Mouse (Mus musculus) lung, embryonic 15.5 days (tissue): ENCODE measurements at regions not wholly inside any gene's neighbourhood (a gene's known extent, or its start where the extent isn't known, plus 50 kb on each side); places are given as distances from the start of the nearest gene placed in this dataset.

ENCODE experiments used
- ATAC-seq: fragments of 200-750 bp; cut with Nextera tagmentation; 2 replicates; pipeline ENCODE4 v1.8.0; 2017; ENCODE audit warnings: moderate number of reproducible peaks, borderline replicate concordance; ENCODE audit not compliant: low FRiP score, low TSS enrichment; ENCODE audit errors: extremely low read depth
- H3K27ac ChIP-seq: fragments of 300-500 bp; sonication (generic); 2 replicates; pipeline ENCODE4 v1.5.1; 2015; ENCODE audit warnings: moderate library complexity, mild to moderate bottlenecking, inconsistent platforms
- H3K27me3 ChIP-seq: fragments of 300-500 bp; sonication (generic); 2 replicates; pipeline ENCODE4 v1.6.1; 2015; ENCODE audit warnings: inconsistent platforms
- H3K36me3 ChIP-seq: fragments of 300-500 bp; sonication (generic); 2 replicates; pipeline ENCODE4 v1.6.1; 2015; ENCODE audit warnings: inconsistent platforms
- H3K4me1 ChIP-seq: fragments of 300-500 bp; sonication (generic); 2 replicates; pipeline ENCODE4 v1.6.1; 2015; ENCODE audit warnings: inconsistent platforms
- H3K4me2 ChIP-seq: fragments of 300-500 bp; sonication (generic); 2 replicates; pipeline ENCODE4 v1.6.1; 2015; ENCODE audit warnings: inconsistent platforms, mild to moderate bottlenecking, moderate library complexity
- H3K4me3 ChIP-seq: fragments of 300-500 bp; sonication (generic); 2 replicates; pipeline ENCODE4 v1.5.1; 2015; ENCODE audit warnings: mild to moderate bottlenecking, inconsistent platforms
- H3K9ac ChIP-seq: fragments of 300-500 bp; sonication (generic); 2 replicates; pipeline ENCODE4 v1.6.1; 2015; ENCODE audit warnings: inconsistent platforms
- H3K9me3 ChIP-seq: fragments of 300-500 bp; sonication (generic); 2 replicates; pipeline ENCODE4 v1.6.1; 2016; ENCODE audit warnings: inconsistent platforms
- WGBS: fragments of 180-500 bp; shearing (Covaris S2); methylation state at CpG from one replicate; pipeline ENCODE4 v1.1.7; 2015; 5-methylcytosine and 5-hydroxymethylcytosine counted together

DNA sequence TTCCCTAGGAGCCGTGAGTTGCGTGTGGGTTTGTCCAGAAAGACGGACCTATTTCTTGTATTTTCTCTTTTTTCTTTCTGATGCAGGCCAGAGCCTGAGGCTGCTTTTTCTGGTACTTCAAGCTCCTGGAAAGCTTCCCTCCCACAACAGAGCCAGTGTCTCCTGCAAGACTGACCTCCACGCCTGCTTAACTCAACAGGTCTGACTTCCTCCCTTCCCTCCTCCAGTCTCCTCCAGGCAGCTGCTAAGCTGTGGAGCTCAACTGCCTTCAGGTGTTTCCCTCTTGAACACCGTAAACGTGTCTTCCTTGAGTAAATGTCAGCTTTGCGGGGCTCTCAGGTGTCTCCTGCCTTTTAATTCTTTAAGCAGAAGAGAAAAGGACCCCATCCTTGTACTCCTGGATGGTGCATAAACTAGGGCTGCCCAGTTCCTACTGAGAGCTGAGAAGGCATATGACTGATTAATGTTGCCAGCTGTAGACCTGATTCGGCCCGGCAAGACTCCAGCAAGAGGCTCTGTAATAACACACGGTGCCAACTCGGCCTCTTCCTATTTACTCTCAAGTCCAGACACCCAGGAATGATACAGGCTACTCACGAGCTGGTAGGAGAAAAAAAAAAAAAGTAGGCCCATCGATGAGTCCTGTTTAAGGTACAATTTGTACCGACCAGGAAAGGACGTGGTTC lies 260.9 kb downstream of the 3100002H09Rik start:
- Histone ChIP-seq H3K27me3 (no peaks in the 10 kb centered on the region), H3K27ac (no peak overlapping the region), H3K9me3 (no peaks in the 10 kb centered on the region), H3K36me3 (no peaks in the 10 kb centered on the region), H3K9ac (no peak overlapping the region), H3K4me1 (no peaks in the 10 kb centered on the region), H3K4me3 (no peak overlapping the region), H3K4me2 (no peak overlapping the region)
- 51% methylated on average over 15 of the region's 15 CpGs for WGBS
- ATAC-seq: no peak

DNA sequence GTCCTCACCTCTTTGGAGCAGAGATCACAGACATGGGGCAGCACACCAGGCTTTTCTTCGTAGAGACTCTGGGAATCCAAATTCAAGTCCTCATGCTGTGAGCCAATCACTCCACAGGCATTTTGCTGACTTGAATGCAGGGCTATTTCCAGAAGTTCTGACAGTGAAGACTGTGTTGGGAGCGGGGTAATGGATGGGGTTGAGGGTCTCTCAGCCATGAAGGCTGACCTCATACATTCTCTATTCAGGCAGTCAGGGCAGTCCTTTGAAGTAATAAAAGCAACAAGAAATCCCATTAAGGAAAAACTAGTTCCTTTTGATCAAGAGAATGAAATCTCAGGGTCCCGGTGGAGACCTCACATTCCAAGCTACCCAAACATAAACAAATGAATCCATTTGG lies 261.5 kb downstream of the 3100002H09Rik start:
- H3K4me2 ChIP-seq: no peak overlapping the region
- H3K36me3 ChIP-seq: no peaks in the 10 kb centered on the region
- H3K4me3 ChIP-seq: no peak overlapping the region
- no peak overlapping the region for H3K9ac ChIP-seq
- 27% methylated on average over 3 of the region's 3 CpGs for WGBS
- H3K9me3 ChIP-seq: no peaks in the 10 kb centered on the region; the same call in 1 of the 2 replicates
- no peaks in the 10 kb centered on the region for H3K27me3 ChIP-seq
- no peak for ATAC-seq
- H3K4me1 ChIP-seq: no peaks in the 10 kb centered on the region
- H3K27ac ChIP-seq: no peak overlapping the region

DNA sequence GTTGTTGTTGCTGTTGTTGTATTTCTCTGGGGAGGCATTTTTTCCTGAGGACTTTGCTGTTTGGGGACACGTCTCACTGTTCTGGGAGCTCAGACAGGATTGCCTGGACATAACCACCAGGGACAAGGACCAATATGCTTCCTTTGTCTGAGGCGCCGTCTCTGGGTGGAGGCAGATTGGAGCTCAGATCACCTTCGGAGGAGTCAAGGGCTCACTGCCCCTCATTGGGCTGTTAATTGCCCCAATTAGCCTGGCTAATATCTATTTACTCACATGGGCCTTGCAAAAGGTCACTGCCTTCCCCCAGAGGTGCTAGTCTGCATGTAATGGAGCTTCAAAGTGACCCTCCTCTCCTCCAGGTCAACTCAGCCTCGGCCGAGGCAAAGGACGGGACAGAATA lies 270.5 kb downstream of the 3100002H09Rik start:
- no peak overlapping the region for H3K4me3 ChIP-seq
- H3K9me3 ChIP-seq: no peaks in the 10 kb centered on the region; the same call in 1 of the 2 replicates
- no peak for ATAC-seq
- no peaks in the 10 kb centered on the region for H3K4me1 ChIP-seq
- H3K27me3 ChIP-seq: no peaks in the 10 kb centered on the region
- H3K9ac ChIP-seq: no peak overlapping the region
- H3K36me3 ChIP-seq: no peaks in the 10 kb centered on the region
- H3K27ac ChIP-seq: no peak overlapping the region
- WGBS: 43% methylated on average over 7 of the region's 7 CpGs
- no peak overlapping the region for H3K4me2 ChIP-seq

DNA sequence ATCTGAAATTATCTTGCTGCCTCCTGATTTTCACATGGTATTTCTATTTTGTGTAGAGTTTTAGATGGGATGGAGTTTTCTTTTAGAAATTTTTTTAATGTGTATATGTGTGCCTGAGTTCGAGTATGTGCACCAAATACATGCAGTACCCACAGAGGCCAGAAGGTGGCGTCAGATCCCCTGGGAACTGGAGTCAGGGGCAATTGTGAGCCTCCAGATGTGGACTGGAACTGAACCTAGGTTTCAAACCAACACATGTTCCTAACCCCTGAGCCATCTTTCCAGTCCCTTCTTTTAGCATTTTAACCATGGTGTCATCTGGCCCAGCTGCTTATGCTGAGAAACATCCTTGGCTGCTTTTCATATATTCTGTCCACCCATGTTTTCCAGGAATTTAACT lies 274.9 kb downstream of the 3100002H09Rik start:
- no peak overlapping the region for H3K4me2 ChIP-seq
- H3K36me3 ChIP-seq: no peaks in the 10 kb centered on the region
- no peak overlapping the region for H3K4me3 ChIP-seq
- no peaks in the 10 kb centered on the region for H3K4me1 ChIP-seq
- H3K9ac ChIP-seq: no peak overlapping the region
- ATAC-seq: no peak
- WGBS: 68% methylated on average over 2 of the region's 2 CpGs
- H3K27ac ChIP-seq: no peak overlapping the region
- H3K9me3 ChIP-seq: no peaks in the 10 kb centered on the region
- H3K27me3 ChIP-seq: no peaks in the 10 kb centered on the region

DNA sequence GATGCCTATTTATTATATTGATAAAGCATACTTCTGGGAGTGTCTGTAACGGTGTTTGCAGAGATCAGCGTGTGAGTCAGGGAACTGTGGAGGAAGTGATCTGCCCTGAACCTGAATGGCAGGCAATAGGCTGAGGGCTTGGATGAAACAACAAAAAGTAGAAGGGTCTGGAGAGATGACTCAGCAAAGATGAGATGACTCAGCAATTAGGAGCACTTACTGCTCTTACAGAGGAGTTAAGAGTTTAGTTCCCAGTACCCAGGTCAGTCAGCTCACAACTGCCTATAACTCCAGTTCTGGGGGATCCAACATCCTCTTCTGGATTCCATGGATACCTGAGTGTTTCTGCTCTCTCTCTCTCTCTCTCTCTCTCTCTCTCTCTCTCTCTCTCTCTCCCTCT lies 277.6 kb downstream of the 3100002H09Rik start:
- 84% methylated on average over 2 of the region's 2 CpGs for WGBS
- H3K4me1 ChIP-seq: no peaks in the 10 kb centered on the region
- no peak overlapping the region for H3K4me3 ChIP-seq
- H3K9me3 ChIP-seq: no peaks in the 10 kb centered on the region
- no peak overlapping the region for H3K4me2 ChIP-seq
- H3K9ac ChIP-seq: no peak overlapping the region
- ATAC-seq: no peak
- H3K27me3 ChIP-seq: no peaks in the 10 kb centered on the region
- no peaks in the 10 kb centered on the region for H3K36me3 ChIP-seq
- H3K27ac ChIP-seq: no peak overlapping the region

DNA sequence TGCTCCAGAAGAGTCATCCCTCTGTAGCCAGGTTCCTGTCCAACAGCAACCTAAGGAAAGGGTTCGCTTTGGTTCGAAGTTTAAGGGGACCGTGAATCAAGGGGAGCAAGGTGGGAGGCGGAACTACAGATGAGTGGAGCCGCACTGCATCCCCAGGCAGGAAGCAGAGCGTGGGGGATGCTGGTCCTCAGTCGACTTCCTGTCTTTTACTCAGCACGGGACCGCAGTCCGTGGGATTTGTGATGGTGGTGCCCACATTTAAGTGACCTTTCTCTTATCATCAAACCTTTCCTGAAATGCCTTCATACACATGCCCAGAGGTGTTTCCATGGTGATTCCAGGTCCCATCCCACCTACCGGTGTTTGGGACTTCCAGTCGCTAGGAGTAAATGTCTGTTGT lies 278.2 kb downstream of the 3100002H09Rik start:
- H3K9ac ChIP-seq: no peak overlapping the region
- WGBS: 83% methylated on average over 12 of the region's 12 CpGs
- H3K4me1 ChIP-seq: no peaks in the 10 kb centered on the region
- H3K27ac ChIP-seq: no peak overlapping the region
- H3K4me3 ChIP-seq: no peak overlapping the region
- no peaks in the 10 kb centered on the region for H3K9me3 ChIP-seq
- ATAC-seq: no peak
- H3K4me2 ChIP-seq: no peak overlapping the region
- H3K36me3 ChIP-seq: no peaks in the 10 kb centered on the region
- no peaks in the 10 kb centered on the region for H3K27me3 ChIP-seq

DNA sequence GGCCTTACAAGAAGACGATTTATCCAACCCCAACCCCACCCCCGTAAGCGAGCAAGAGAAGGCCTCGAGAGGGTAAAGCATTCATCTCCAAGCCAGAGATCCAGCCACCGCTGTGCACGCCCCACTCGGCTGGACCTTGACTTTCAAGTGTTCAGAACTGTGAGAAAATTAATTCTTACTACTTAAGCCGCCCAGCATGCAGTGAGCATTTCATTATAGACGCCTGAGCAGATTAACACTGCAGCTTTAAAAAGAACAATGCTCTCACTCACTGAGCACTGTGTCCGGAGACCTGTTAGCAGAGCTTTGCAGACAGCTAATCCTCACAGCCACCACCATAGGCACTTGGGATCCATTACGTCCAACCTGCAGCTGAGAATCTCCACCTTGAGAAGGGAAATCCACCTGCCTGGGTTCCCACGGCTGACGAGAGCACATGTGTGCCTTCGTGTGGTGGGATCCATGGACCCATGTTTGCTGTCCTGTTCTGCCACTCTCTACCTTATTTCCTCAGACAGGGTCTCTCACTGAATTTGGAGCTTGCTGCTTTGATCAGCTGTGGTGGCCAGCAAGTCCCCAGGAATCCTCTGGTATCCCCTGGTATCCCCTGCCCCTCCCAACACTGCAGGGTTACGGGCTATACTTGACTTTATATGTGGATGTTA lies 281.4 kb downstream of the 3100002H09Rik start:
- Histone ChIP-seq H3K9me3 (no peaks in the 10 kb centered on the region), H3K36me3 (no peaks in the 10 kb centered on the region), H3K27ac (no peak overlapping the region), H3K4me2 (no peak overlapping the region), H3K9ac (no peak overlapping the region), H3K4me3 (no peak overlapping the region), H3K27me3 (no peaks in the 10 kb centered on the region), H3K4me1 (no peaks in the 10 kb centered on the region)
- 73% methylated on average over 15 of the region's 15 CpGs for WGBS
- no peak for ATAC-seq

DNA sequence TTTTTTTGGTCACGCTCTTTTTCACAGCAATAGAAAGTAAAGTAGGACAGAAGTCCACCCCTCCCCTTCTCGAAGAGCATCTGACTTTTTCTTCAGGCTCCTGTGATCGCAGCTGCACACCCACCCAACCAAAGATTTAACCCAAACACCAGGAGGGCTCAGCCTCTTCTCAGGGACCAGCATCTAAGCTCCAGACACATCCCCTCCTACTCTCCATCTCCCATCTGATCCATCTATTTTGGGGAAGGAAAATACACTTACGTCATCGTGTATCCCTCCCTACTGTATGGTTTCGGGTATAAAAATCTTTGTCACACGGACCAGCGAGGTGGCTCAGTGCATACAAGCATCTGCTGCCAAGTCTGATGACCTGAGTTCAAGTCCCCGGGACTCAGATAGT lies 284.3 kb downstream of the 3100002H09Rik start:
- no peaks in the 10 kb centered on the region for H3K4me1 ChIP-seq
- H3K4me3 ChIP-seq: no peak overlapping the region
- no peaks in the 10 kb centered on the region for H3K36me3 ChIP-seq
- H3K27me3 ChIP-seq: no peaks in the 10 kb centered on the region
- H3K9me3 ChIP-seq: no peaks in the 10 kb centered on the region
- no peak for ATAC-seq
- WGBS: 89% methylated on average over 9 of the region's 9 CpGs
- H3K9ac ChIP-seq: no peak overlapping the region
- H3K4me2 ChIP-seq: no peak overlapping the region
- no peak overlapping the region for H3K27ac ChIP-seq

DNA sequence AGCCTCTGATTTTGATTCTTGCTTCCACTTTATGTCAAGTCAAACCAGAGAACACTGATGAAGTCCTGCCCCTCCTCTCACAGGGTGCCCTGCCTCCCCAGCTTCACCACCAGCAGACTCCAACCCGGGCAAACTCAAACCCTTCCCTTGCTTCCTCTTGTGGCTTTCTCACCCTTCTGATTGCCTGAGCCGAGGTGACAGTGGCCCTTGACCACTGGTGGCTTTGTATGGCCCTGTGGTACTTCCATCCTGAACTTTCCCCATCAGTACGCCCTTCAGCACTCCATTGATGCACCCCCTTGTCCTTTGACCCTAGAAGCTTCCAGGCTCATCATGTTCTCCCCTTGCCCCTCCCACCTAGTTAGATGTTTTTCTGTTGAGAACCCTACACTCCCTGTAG lies 287.0 kb downstream of the 3100002H09Rik start:
- Histone ChIP-seq H3K9me3 (no peaks in the 10 kb centered on the region), H3K4me1 (no peaks in the 10 kb centered on the region), H3K27me3 (no peaks in the 10 kb centered on the region), H3K27ac (no peak overlapping the region), H3K36me3 (no peaks in the 10 kb centered on the region), H3K9ac (no peak overlapping the region), H3K4me2 (no peak overlapping the region), H3K4me3 (no peak overlapping the region)
- ATAC-seq: no peak
- WGBS: 61% methylated on average over 3 of the region's 3 CpGs

DNA sequence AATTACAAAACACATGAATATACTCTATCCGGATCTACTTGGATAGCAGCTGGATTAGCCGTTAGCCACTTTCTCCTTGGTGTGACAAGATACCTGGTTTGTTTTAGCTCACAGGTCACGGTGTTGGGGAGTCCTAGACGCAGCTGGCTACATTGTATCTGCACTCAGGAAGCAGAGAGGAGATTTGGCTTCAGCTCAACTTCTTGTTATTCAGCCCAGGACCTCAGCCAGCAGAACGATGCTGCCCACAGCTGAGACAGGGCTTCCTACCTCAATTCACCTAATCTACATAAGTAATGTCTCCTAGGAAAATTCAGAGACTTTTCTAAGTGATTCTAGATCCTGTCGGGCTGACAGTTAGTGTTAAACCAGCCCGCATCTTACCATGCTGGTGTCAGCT lies 289.4 kb downstream of the 3100002H09Rik start:
- ATAC-seq: no peak
- H3K27me3 ChIP-seq: no peaks in the 10 kb centered on the region
- H3K4me2 ChIP-seq: no peak overlapping the region
- H3K27ac ChIP-seq: no peak overlapping the region
- no peaks in the 10 kb centered on the region for H3K36me3 ChIP-seq
- H3K4me3 ChIP-seq: no peak overlapping the region
- H3K4me1 ChIP-seq: no peaks in the 10 kb centered on the region
- no peaks in the 10 kb centered on the region for H3K9me3 ChIP-seq
- 48% methylated on average over 7 of the region's 7 CpGs for WGBS
- no peak overlapping the region for H3K9ac ChIP-seq

DNA sequence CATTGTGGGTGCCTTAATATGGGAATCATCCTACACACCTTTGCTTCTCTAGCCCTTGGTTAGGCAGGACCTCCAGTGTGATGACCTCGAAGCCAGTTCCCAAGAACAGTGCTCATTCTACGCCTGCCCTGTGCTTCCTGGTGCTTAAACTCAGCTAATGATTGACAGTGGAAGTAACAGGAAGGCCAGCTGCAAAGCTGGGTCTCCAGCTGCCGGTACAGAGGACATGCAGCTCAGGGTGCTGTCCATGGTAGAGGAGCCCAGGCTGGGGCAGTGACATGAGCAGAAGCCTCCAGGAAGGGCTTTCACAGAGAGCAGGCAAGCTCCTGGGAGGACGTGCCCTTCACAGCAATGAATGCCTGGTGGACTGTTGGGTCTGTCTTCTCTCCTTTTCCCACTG lies 293.6 kb downstream of the 3100002H09Rik start:
- no peak; the same call in 1 of the 2 replicates for ATAC-seq
- WGBS: 14% methylated on average over 4 of the region's 4 CpGs

DNA sequence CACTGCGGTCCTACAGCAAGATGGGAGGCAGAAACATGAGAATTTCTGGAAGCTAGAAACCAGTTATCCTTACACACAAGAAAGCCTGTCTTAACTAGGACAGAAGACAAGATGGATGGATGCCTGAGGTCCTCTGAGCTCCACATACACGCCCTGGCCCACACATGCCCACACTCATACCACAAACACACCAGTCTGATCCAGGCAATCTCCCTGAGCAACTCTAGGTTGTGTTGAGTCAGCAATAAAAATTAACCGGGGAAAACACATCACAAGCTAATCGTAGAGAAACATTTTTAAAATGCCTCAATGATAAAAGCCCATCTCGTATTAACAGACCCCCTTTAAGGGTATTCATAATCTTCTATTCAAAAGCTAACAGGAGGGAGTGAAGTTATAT lies 298.9 kb downstream of the 3100002H09Rik start:
- Histone ChIP-seq H3K36me3 (no peaks in the 10 kb centered on the region), H3K27me3 (no peaks in the 10 kb centered on the region), H3K27ac (no peak overlapping the region), H3K4me2 (no peak overlapping the region), H3K9ac (no peak overlapping the region), H3K4me1 (no peaks in the 10 kb centered on the region), H3K4me3 (no peak overlapping the region), H3K9me3 (no peaks in the 10 kb centered on the region)
- no peak for ATAC-seq
- WGBS: 60% methylated on average over 5 of the region's 5 CpGs

More for the DNA sequence above, 293.6 kb downstream of the 3100002H09Rik start:
- H3K27ac ChIP-seq: no peak overlapping the region
- no peak overlapping the region for H3K9ac ChIP-seq
- H3K9me3 ChIP-seq: no peaks in the 10 kb centered on the region
- H3K4me3 ChIP-seq: no peak overlapping the region
- no peaks in the 10 kb centered on the region for H3K36me3 ChIP-seq
- no peaks in the 10 kb centered on the region for H3K27me3 ChIP-seq
- H3K4me1 ChIP-seq: no peaks in the 10 kb centered on the region
- no peak overlapping the region for H3K4me2 ChIP-seq
